Mouse (Mus musculus) CH12.LX (cell line): ENCODE measurements at regions not wholly inside any gene's neighbourhood (a gene's known extent, or its start where the extent isn't known, plus 50 kb on each side); places are given as distances from the start of the nearest gene placed in this dataset.

Experiments
- CTCF ChIP-seq, 2 experiments: IDR thresholded peaks in 1 of 2; conservative IDR thresholded peaks in 1 of 2; 2 replicates each; pipeline ENCODE4 v1.5.1; 2011 to 2012; ENCODE audit warnings: low read depth in 2 of 2, low read length in 2 of 2, improper control_type of control experiment in 1 of 2, inconsistent platforms in 1 of 2, mild to moderate bottlenecking in 1 of 2, moderate library complexity in 1 of 2
- SMC3 ChIP-seq: IDR thresholded peaks from 2 replicates; pipeline ENCODE4 v1.6.1; 2011; ENCODE audit warnings: low read depth, low read length, improper control_type of control experiment

- TF ChIP-seq SMC3 (no peak), CTCF (conservative IDR thresholded peaks at IDR 0.05 in 1 of 2, IDR thresholded peaks at IDR 0.05 in 1 of 2; ENCODE audit: low read depth in 2 of 2, low read length in 2 of 2) (no peak)
These were observed 65.4 kb downstream of the Bmp2 start for GRCm38 (mm10) chr2:133617317-133617835.
